Mouse (Mus musculus): ENCODE data around the gene Slc6a8. TPM values are rescaled to one million over a fixed set of nuclear protein-coding genes. Genes with fewer than 3 reads are reported as not detected.

Gene Slc6a8
- 9.2 and 9.9 TPM in 2 replicates for polyA plus RNA-seq (2015; fragmentation: Nextera tagmentation; extraction: Ambion mirVana)

GRCm38 (mm10) chrX:73672879-73673618 lies at the start of gene Slc6a8:
TSS of gene Slc6a8 (plus strand) at chrX:73673150.
- no peaks in the 10 kb centered on the region for H3K9me3 ChIP-seq (replicated peaks; ENCODE audit: control insufficient read depth, low read length)
- H3K4me3 ChIP-seq (ENCODE audit: low read length), result peak within 1 kb of the TSS; percentile 72
- peak within 1 kb of the TSS; percentile 66 for H3K4me2 ChIP-seq (ENCODE audit: low read depth, low read length)
- no peaks in the 10 kb centered on the region; the same call in 1 of the 2 replicates for H3K27me3 ChIP-seq (ENCODE audit: control insufficient read depth, insufficient read depth, low read length)
- peaks cover 9% of the 10 kb centered on the region; the same call in 1 of the 2 replicates for H3K4me1 ChIP-seq (ENCODE audit: control insufficient read depth, insufficient read depth, low read length)
- H3K9ac ChIP-seq (ENCODE audit: low read length), result peak within 1 kb of the TSS; percentile 87
- 11% methylated on average over 47 of the region's 72 CpGs for WGBS
- peak; percentile 77 for ATAC-seq (replicated peaks; ENCODE audit: extremely low read depth, insufficient read depth, low FRiP score)
- peak within 1 kb of the TSS; percentile 81 for H3K27ac ChIP-seq (ENCODE audit: low read length)
- no peaks in the 10 kb centered on the region for H3K36me3 ChIP-seq (ENCODE audit: control insufficient read depth, insufficient read depth)

GRCm38 (mm10) chrX:73626981-73627380 lies 46.0 kb upstream of the Slc6a8 start:
- H3K9me3 ChIP-seq (replicated peaks; ENCODE audit: control insufficient read depth, low read length), result no peaks in the 10 kb centered on the region
- H3K27me3 ChIP-seq (ENCODE audit: control insufficient read depth, insufficient read depth, low read length), result peaks cover 2% of the 10 kb centered on the region; the same call in 1 of the 2 replicates
- no peak overlapping the region for H3K27ac ChIP-seq (ENCODE audit: low read length)
- no peak overlapping the region for H3K9ac ChIP-seq (ENCODE audit: low read length)
- ATAC-seq (replicated peaks; ENCODE audit: extremely low read depth, insufficient read depth, low FRiP score), result no peak
- no peaks in the 10 kb centered on the region for H3K36me3 ChIP-seq (ENCODE audit: control insufficient read depth, insufficient read depth)
- no peaks in the 10 kb centered on the region for H3K4me1 ChIP-seq (ENCODE audit: control insufficient read depth, insufficient read depth, low read length)
- H3K4me3 ChIP-seq (ENCODE audit: low read length), result no peak overlapping the region
- H3K4me2 ChIP-seq (ENCODE audit: low read depth, low read length), result no peak overlapping the region

GRCm38 (mm10) chrX:73635425-73635824 lies 37.5 kb upstream of the Slc6a8 start:
- no peak for ATAC-seq (replicated peaks; ENCODE audit: extremely low read depth, insufficient read depth, low FRiP score)
- no peak overlapping the region for H3K9ac ChIP-seq (ENCODE audit: low read length)
- H3K36me3 ChIP-seq (ENCODE audit: control insufficient read depth, insufficient read depth), result no peaks in the 10 kb centered on the region
- peak overlapping the region; percentile 32; the same call in 1 of the 2 replicates for H3K4me2 ChIP-seq (ENCODE audit: low read depth, low read length)
- 11% methylated on average over 17 of the region's 19 CpGs for WGBS
- no peaks in the 10 kb centered on the region for H3K9me3 ChIP-seq (replicated peaks; ENCODE audit: control insufficient read depth, low read length)
- H3K27me3 ChIP-seq (ENCODE audit: control insufficient read depth, insufficient read depth, low read length), result peaks cover 45% of the 10 kb centered on the region
- no peak overlapping the region for H3K27ac ChIP-seq (ENCODE audit: low read length)
- peak overlapping the region; percentile 19 for H3K4me3 ChIP-seq (ENCODE audit: low read length)
- H3K4me1 ChIP-seq (ENCODE audit: control insufficient read depth, insufficient read depth, low read length), result no peaks in the 10 kb centered on the region; the same call in 1 of the 2 replicates

- WGBS, result 19% methylated on average over 18 of the region's 19 CpGs
- Histone ChIP-seq H3K4me3 (ENCODE audit: low read length) (peak overlapping the region; percentile 39), H3K36me3 (ENCODE audit: control insufficient read depth, insufficient read depth) (no peaks in the 10 kb centered on the region), H3K9ac (ENCODE audit: low read length) (no peak overlapping the region), H3K4me2 (ENCODE audit: low read depth, low read length) (peak overlapping the region; percentile 61), H3K4me1 (ENCODE audit: control insufficient read depth, insufficient read depth, low read length) (no peaks in the 10 kb centered on the region; the same call in 1 of the 2 replicates), H3K27ac (ENCODE audit: low read length) (no peak overlapping the region), H3K9me3 (replicated peaks; ENCODE audit: control insufficient read depth, low read length) (no peaks in the 10 kb centered on the region), H3K27me3 (ENCODE audit: control insufficient read depth, insufficient read depth, low read length) (peaks cover 54% of the 10 kb centered on the region)
- no peak for ATAC-seq (replicated peaks; ENCODE audit: extremely low read depth, insufficient read depth, low FRiP score)
Observed at GRCm38 (mm10) chrX:73637415-73637814, 35.5 kb upstream of the Slc6a8 start.

- peak; percentile 77 for ATAC-seq (replicated peaks; ENCODE audit: extremely low read depth, insufficient read depth, low FRiP score)
- peaks cover 55% of the 10 kb centered on the region for H3K27me3 ChIP-seq (ENCODE audit: control insufficient read depth, insufficient read depth, low read length)
- H3K4me3 ChIP-seq (ENCODE audit: low read length), result peak within 1 kb of the TSS; percentile 32
- 18% methylated on average over 27 of the region's 28 CpGs for WGBS
- H3K9me3 ChIP-seq (replicated peaks; ENCODE audit: control insufficient read depth, low read length), result no peaks in the 10 kb centered on the region
- peak within 1 kb of the TSS; percentile 60 for H3K4me2 ChIP-seq (ENCODE audit: low read depth, low read length)
- H3K27ac ChIP-seq (ENCODE audit: low read length), result no peak within 1 kb of the TSS
- no peaks in the 10 kb centered on the region; the same call in 1 of the 2 replicates for H3K4me1 ChIP-seq (ENCODE audit: control insufficient read depth, insufficient read depth, low read length)
- no peak within 1 kb of the TSS; the same call in 1 of the 2 replicates for H3K9ac ChIP-seq (ENCODE audit: low read length)
- H3K36me3 ChIP-seq (ENCODE audit: control insufficient read depth, insufficient read depth), result no peaks in the 10 kb centered on the region
Observed at GRCm38 (mm10) chrX:73639255-73639675, 33.7 kb upstream of the Slc6a8 start, which contains the start of gene Dusp9. TSS of gene Dusp9 (plus strand) at chrX:73639419.

- H3K9ac ChIP-seq (ENCODE audit: low read length), result no peak overlapping the region
- ATAC-seq (replicated peaks; ENCODE audit: extremely low read depth, insufficient read depth, low FRiP score), result no peak
- WGBS, result 10% methylated on average over 40 of the region's 41 CpGs
- H3K27ac ChIP-seq (ENCODE audit: low read length), result no peak overlapping the region
- no peaks in the 10 kb centered on the region for H3K36me3 ChIP-seq (ENCODE audit: control insufficient read depth, insufficient read depth)
- H3K4me1 ChIP-seq (ENCODE audit: control insufficient read depth, insufficient read depth, low read length), result no peaks in the 10 kb centered on the region; the same call in 1 of the 2 replicates
- H3K4me2 ChIP-seq (ENCODE audit: low read depth, low read length), result peak overlapping the region; percentile 60
- H3K9me3 ChIP-seq (replicated peaks; ENCODE audit: control insufficient read depth, low read length), result no peaks in the 10 kb centered on the region
- H3K27me3 ChIP-seq (ENCODE audit: control insufficient read depth, insufficient read depth, low read length), result peaks cover 48% of the 10 kb centered on the region
- peak overlapping the region; percentile 32 for H3K4me3 ChIP-seq (ENCODE audit: low read length)
Observed at GRCm38 (mm10) chrX:73639901-73640469, 33.0 kb upstream of the Slc6a8 start.

- 35% methylated on average over 4 of the region's 4 CpGs for WGBS
- ATAC-seq (replicated peaks; ENCODE audit: extremely low read depth, insufficient read depth, low FRiP score), result no peak
- Histone ChIP-seq H3K36me3 (ENCODE audit: control insufficient read depth, insufficient read depth) (no peaks in the 10 kb centered on the region), H3K4me1 (ENCODE audit: control insufficient read depth, insufficient read depth, low read length) (no peaks in the 10 kb centered on the region), H3K4me2 (ENCODE audit: low read depth, low read length) (no peak overlapping the region), H3K9me3 (replicated peaks; ENCODE audit: control insufficient read depth, low read length) (no peaks in the 10 kb centered on the region), H3K9ac (ENCODE audit: low read length) (no peak overlapping the region), H3K4me3 (ENCODE audit: low read length) (no peak overlapping the region), H3K27ac (ENCODE audit: low read length) (no peak overlapping the region), H3K27me3 (ENCODE audit: control insufficient read depth, insufficient read depth, low read length) (peaks cover 14% of the 10 kb centered on the region)
Observed at GRCm38 (mm10) chrX:73645121-73645520, 27.8 kb upstream of the Slc6a8 start.

GRCm38 (mm10) chrX:73650869-73651268 lies 22.1 kb upstream of the Slc6a8 start:
- WGBS, result 41% methylated on average over 3 of the region's 3 CpGs
- H3K4me2 ChIP-seq (ENCODE audit: low read depth, low read length), result no peak overlapping the region
- H3K36me3 ChIP-seq (ENCODE audit: control insufficient read depth, insufficient read depth), result no peaks in the 10 kb centered on the region
- no peak overlapping the region for H3K4me3 ChIP-seq (ENCODE audit: low read length)
- H3K9me3 ChIP-seq (replicated peaks; ENCODE audit: control insufficient read depth, low read length), result no peaks in the 10 kb centered on the region
- H3K9ac ChIP-seq (ENCODE audit: low read length), result no peak overlapping the region
- no peaks in the 10 kb centered on the region for H3K4me1 ChIP-seq (ENCODE audit: control insufficient read depth, insufficient read depth, low read length)
- no peak for ATAC-seq (replicated peaks; ENCODE audit: extremely low read depth, insufficient read depth, low FRiP score)
- no peak overlapping the region for H3K27ac ChIP-seq (ENCODE audit: low read length)
- no peaks in the 10 kb centered on the region for H3K27me3 ChIP-seq (ENCODE audit: control insufficient read depth, insufficient read depth, low read length)

GRCm38 (mm10) chrX:73653392-73653791 lies 19.6 kb upstream of the Slc6a8 start:
- no peak overlapping the region for H3K4me2 ChIP-seq (ENCODE audit: low read depth, low read length)
- H3K27me3 ChIP-seq (ENCODE audit: control insufficient read depth, insufficient read depth, low read length), result no peaks in the 10 kb centered on the region
- H3K4me3 ChIP-seq (ENCODE audit: low read length), result no peak overlapping the region
- H3K9ac ChIP-seq (ENCODE audit: low read length), result no peak overlapping the region
- ATAC-seq (replicated peaks; ENCODE audit: extremely low read depth, insufficient read depth, low FRiP score), result no peak
- no peak overlapping the region for H3K27ac ChIP-seq (ENCODE audit: low read length)
- H3K36me3 ChIP-seq (ENCODE audit: control insufficient read depth, insufficient read depth), result no peaks in the 10 kb centered on the region
- WGBS, result 80% methylated on average over 6 of the region's 6 CpGs
- no peaks in the 10 kb centered on the region for H3K9me3 ChIP-seq (replicated peaks; ENCODE audit: control insufficient read depth, low read length)
- no peaks in the 10 kb centered on the region for H3K4me1 ChIP-seq (ENCODE audit: control insufficient read depth, insufficient read depth, low read length)

All from heart, embryonic 16.5 days (tissue).